Mouse (Mus musculus) CD8-positive naive resting alpha-beta T cell, adult 57 days (primary cell): ENCODE data around the gene Gm29094. TPM values are rescaled to one million over a fixed set of nuclear protein-coding genes. Genes with fewer than 3 reads are reported as not detected.

Experiments used
- total RNA-seq: library from RNA; stranded (reverse); gene quantifications from one replicate; pipeline ENCODE4 v1.2.4, GENCODE M21; 2023

Gene Gm29094
- 0.98 TPM for total RNA-seq

DNA sequence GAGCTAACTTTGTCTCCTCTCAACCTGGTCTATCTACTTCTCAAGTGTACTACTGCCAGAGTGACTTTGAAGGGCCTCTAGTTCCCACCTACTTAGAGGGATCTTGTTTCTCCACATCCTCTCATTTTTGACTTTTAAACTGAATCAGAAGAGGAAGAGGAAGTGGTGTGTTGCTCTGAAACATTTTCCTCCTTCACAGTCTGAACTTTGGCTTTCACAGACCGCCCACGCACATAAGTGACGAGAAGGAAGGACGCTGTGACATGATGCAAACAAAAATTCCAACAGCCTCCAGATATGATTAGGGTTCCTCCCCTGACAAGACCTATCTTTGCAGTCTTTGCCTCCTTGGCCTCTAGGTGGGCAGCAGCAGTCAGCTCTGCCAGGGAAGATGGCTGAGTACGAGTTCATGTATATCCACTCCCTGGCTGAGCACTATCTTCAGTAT, at the start of gene Gm29094, which contains the start of gene Bcl2a1b:
Gene Gm29094, plus strand, starts transcription at position 411 of the 448 bp plus-strand sequence.
Gene Bcl2a1b, plus strand, starts transcription at position 241 of the 448 bp plus-strand sequence.

DNA sequence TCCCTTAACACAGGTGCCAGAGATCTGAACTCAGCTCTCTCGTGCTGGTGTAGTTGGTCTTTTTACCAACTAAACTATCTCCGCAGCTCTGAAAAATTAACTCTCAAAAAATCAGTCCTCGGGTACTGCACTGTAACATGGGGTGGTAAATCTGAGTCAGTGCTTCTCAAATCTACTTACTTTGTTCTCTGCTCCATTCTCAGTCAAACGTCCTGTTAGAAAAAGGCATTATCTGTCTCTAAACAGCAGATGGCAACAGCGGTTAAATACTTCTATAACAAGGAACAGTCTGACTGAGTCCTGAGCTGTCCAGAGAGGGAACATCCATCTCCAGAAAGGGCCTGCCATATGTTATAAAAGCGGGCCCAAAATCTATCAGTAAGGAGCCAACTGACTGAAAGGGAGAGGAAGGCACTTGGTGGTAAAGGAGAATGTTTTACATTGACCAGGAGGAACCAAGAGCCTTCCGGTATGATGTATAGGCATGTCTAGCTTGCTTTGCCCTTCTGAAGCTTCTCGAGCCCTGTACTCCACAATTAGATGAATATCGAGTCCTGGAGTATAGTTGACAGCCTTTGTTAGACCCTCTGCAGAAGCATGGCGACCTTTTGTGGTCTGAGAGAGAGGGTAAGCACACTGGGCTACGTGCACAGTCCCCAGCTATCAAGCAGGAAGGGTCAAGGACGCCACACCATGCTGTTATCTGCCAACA, 11.3 kb downstream of the Gm29094 start, which contains the start of gene Mthfs:
Gene Mthfs, plus strand, starts transcription at position 324 of the 712 bp plus-strand sequence.

Other genes starting within 250 kb of the Gm29094 start
- 14.4 TPM for gene Bcl2a1a, start 242.5 kb upstream of the Gm29094 start, total RNA-seq
- gene Trim43b, start 106.5 kb upstream of the Gm29094 start, total RNA-seq = not detected
- 15.3 TPM for gene Bcl2a1b, start 170 bp upstream of the Gm29094 start, total RNA-seq
- gene Mthfs, start 11.3 kb downstream of the Gm29094 start, total RNA-seq = 32.3 TPM